Mouse (Mus musculus): Measurements from ENCODE around the gene Rab8b.
A peak's percentile ranks its signal among the peaks of the same experiment; 100 is the strongest.
"Not testable (repeated sequence)": the region's sequence is repeated elsewhere in the genome, so short reads cannot be mapped to it uniquely, and the experiment has no call there.

The Rab8b gene

GRCm38 (mm10) chr9:66833851-66834250 lies 85.6 kb downstream of the Rab8b start:
- peak; percentile 65 to 81 for DNase-seq

- no peak for DNase-seq
Measured at GRCm38 (mm10) chr9:66832366-66832908, 87.0 kb downstream of the Rab8b start.

GRCm38 (mm10) chr9:66825990-66826389 lies 93.5 kb downstream of the Rab8b start:
- peak in 1 of 2 experiments; percentile 58 for DNase-seq

DNA sequence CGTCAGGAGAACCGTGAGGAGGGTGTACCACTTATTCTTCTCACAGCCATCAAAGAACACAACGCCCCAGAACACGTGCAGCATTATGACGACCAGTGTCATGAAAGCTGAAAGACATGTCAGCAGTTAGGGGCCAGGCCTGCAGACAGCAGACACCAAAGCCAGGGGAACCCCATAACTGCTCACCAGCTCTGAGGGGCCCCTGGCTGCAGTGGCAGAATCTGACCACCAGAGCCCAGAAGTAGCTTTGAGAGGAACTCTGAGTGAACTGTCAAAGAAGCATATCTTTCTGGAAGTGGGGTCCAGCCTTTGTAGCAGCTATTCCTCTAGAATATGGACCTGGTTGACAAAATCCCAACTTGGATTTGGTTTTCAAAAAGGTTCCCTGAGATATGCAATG lies 97.2 kb downstream of the Rab8b start:
- DNase-seq: not testable (repeated sequence)

DNA sequence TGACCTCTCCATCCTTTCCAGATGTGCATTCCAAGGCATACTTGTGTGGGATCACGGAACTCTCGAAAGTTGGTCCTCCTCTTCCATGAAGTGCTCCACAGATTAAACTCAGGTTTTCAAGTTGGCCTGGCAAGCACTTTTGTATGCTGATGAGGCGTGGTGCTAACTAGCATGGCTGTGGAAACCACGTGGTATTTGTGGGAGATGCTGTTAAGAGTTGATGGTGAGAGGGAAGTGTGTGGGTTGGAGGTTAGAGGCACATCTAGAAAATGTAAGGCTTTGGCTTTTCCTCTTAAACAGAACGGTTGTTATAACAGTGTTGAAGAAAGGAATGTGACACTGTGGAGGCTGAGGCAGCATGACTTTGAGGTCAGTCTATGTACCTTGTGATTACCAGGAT lies 98.5 kb downstream of the Rab8b start:
- no peak for DNase-seq

DNA sequence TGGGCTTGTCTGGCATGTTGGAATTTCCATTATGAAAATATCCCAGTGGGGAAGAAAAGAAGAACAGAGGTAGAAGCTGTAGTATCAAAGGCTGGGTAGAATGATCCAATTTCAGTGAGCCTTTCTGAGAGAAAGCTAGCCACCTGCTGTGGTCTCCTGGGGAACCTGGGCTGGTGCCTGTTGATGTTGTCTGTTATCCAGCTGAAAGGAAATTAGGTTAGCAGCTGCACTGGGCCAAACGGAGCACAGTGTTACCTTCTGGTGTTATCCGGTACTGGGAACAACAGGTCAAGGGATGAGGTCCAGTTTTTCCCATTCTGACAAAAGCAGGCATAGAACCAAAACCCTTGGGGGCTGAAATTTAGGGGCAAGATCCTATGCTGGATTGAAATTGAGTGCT lies 106.1 kb downstream of the Rab8b start:
- DNase-seq: no peak

DNA sequence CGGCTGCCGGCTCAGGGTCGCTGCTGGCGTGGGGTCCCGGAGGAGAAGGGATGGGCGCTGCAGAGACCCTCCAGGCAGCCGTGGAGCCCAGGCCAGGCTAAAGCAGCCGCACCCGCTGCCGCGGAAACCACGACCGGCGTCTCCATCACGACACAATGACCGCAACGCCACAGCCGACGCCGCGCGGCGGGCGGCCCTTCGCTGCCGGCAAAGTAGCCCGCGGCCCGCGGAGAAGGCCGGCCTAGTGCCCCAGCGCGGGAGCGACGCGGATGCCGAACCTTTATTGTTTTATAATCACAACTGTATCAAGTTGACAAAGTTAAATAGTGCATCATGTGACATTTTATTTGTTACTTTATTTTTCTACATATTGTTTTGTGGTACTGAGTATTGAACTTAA lies 113.5 kb downstream of the Rab8b start:
- not testable (repeated sequence) for DNase-seq

- no peak for DNase-seq
Measured at GRCm38 (mm10) chr9:66801947-66802346, 117.5 kb downstream of the Rab8b start.

- DNase-seq: no peak
Measured at GRCm38 (mm10) chr9:66796739-66797138, 122.7 kb downstream of the Rab8b start, which contains the start of gene Gm10647. Gene Gm10647, plus strand, starts transcription at chr9:66797039.

DNA sequence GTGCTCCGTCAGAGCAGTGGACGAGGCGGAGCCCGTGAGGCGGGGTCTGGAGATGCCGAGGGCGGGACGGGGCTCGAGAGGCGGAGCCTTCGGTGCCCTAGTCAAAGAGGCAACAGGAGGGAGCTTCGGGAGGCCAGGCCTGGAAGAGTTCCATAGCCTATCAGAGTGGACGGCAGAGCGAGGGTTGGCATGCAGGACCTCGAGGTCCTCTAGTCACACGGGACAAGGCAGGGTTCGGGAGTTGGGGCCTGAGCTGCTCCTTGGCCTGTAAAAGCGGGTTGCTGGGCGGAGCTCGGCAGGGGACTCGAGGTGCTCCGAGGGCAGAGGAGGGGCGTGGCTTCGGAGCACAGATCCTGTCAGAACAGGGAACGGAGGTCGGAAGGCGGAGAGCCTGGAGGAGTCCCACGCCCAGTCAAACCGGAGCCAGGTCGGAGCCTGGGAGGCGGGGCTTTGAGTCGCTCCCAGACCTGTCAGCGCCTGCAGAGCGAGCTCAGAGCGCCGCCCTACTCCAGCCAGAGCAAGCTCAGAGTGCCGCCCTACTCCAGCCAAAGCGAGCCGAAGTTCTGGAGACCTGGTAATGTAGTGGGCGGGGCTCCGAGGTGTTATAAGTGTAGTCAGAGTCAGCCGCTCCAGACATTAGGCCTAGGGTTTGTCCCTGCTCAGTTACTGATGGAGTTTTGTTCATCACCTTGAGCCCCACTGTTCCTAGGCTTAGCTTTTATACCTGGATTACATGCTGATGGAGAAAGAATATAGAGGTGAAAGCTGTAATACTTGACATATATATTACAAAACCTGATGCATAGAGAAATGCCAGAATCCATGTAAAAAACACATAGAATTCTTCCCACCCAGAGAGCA lies 123.8 kb downstream of the Rab8b start, which contains the start of gene Aph1b:
Aph1b (minus strand) TSS at position 27 of the 861 bp plus-strand sequence.
- DNase-seq: peak; percentile 97 to 99

- peak in 1 of 2 experiments; percentile 37 for DNase-seq
Measured at GRCm38 (mm10) chr9:66794629-66795463, 124.6 kb downstream of the Rab8b start.
